Mouse (Mus musculus): Measurements from ENCODE around the gene Ahdc1. TPM values are rescaled to one million over a fixed set of nuclear protein-coding genes. Genes with fewer than 3 reads are reported as not detected.
A peak's percentile ranks its signal among the peaks of the same experiment; 100 is the strongest.

Gene Ahdc1
- total and polyA plus RNA-seq, 3 experiments = 1.6 to 19.9 (median 8.4) TPM

DNA sequence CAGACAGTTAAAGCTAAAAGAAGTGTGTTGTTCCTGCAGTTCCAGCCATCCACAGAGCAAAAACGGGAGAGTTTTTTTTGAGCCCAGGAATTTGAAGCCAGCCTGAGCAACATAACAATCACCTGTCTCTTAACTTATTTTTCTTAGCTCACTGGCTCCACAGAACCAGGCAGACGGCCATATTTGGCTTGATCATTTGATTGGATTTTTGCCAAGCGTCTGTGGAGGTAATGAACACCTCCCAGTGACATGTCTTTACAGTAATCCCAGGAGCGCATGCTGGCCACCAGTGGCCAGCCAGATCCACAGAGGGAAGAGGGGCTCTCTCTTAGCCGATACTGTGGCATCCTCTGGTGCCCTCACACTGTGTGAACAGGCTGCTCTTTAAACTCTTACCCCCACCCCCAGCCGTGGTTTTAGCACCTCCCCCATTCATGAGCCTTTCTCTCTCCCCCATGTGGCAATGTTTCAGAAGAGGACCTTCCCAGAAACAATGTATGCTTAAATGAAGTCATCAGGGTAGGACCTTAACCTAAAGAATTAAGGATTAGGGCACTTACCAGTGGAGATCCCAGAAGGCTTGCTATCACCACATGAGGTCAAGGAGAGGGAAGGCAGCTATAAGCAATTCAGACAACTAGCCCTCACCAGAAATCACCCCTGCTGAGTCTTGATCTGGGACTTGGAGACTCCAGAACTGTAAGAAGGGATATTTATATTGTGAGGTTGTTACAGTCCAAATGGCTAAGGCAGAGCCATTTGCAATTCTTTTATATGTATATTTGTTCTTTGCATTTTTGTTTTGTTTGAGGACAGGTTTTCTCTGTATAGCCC, 42.7 kb upstream of the Ahdc1 start:
- DNase-seq (ENCODE audit: extremely low read depth) = no peak
- dilution Hi-C loops (cut with MboI; ENCODE audit: extremely low pct_ligation_motif_present, extremely low pct_unique_long_range_greater_than_20kb, low sequenced_read_pairs) = no loop called here
- in situ Hi-C loops (cut with MboI; ENCODE audit: low pct_ligation_motif_present, low pct_unique_long_range_greater_than_20kb, low sequenced_read_pairs) = no loop called here
- H3K27me3 ChIP-seq (replicated peaks) = no peaks in the 10 kb centered on the region
- no peaks in the 10 kb centered on the region for H3K79me2 ChIP-seq (replicated peaks; ENCODE audit: control insufficient read depth, extremely low read depth, insufficient read depth, poor library complexity, severe bottlenecking)
- H3K27ac ChIP-seq (ENCODE audit: insufficient read depth, low read depth) = no peak overlapping the region
- no peaks in the 10 kb centered on the region for H3K9me3 ChIP-seq (replicated peaks; ENCODE audit: low read length)
- no peaks in the 10 kb centered on the region for H3K36me3 ChIP-seq (replicated peaks in 1 of 2; ENCODE audit: control insufficient read depth in 1 of 2, insufficient read depth in 1 of 2, low read length in 1 of 2)
- H3K4me3 ChIP-seq (replicated peaks in 1 of 3; ENCODE audit: low read depth in 2 of 3, low read length in 2 of 3, poor library complexity in 1 of 3) = no peak overlapping the region
- no peak overlapping the region for H3K4me2 ChIP-seq (ENCODE audit: insufficient read depth, low read depth, poor library complexity, severe bottlenecking)
- H3K9ac ChIP-seq (ENCODE audit: insufficient read depth, low read depth) = no peak overlapping the region
- TF ChIP-seq ZC3H11A (IDR thresholded peaks at IDR 0.05; ENCODE audit: low read depth, low read length) (no peak), POLR2A (IDR thresholded peaks at IDR 0.05; ENCODE audit: low read depth, low read length) (no peak), TCF12 (IDR thresholded peaks at IDR 0.05; ENCODE audit: low read depth, low read length) (no peak), JUND (conservative IDR thresholded peaks at IDR 0.05; ENCODE audit: low read depth, low read length) (no peak), HCFC1 (IDR thresholded peaks at IDR 0.05; ENCODE audit: low read depth, low read length) (no peak), CTCF (conservative IDR thresholded peaks at IDR 0.05 in 1 of 2, IDR thresholded peaks at IDR 0.05 in 1 of 2; ENCODE audit: low read depth in 2 of 2, low read length in 2 of 2) (no peak), MAFK (IDR thresholded peaks at IDR 0.05; ENCODE audit: insufficient replicate concordance, low read length) (no peak), ZNF384 (IDR thresholded peaks at IDR 0.05; ENCODE audit: low read depth, low read length) (no peak), RCOR1 (conservative IDR thresholded peaks at IDR 0.05; ENCODE audit: low read depth, low read length) (no peak), CHD2 (IDR thresholded peaks at IDR 0.05; ENCODE audit: low read length) (no peak), POLR2AphosphoS2 (IDR thresholded peaks at IDR 0.05; ENCODE audit: low read depth, low read length) (no peak), MYC (IDR thresholded peaks at IDR 0.05; ENCODE audit: low read depth, low read length) (no peak), SIN3A (IDR thresholded peaks at IDR 0.05; ENCODE audit: low read length) (no peak), EP300 (IDR thresholded peaks at IDR 0.05; ENCODE audit: low read length) (no peak), USF2 (conservative IDR thresholded peaks at IDR 0.05; ENCODE audit: low read depth, low read length) (no peak), PAX5 (IDR thresholded peaks at IDR 0.05; ENCODE audit: low read length) (no peak), UBTF (IDR thresholded peaks at IDR 0.05; ENCODE audit: low read depth, low read length) (no peak)
- peaks cover 11 to 32% of the 10 kb centered on the region in 2 experiments for H3K4me1 ChIP-seq (ENCODE audit: control insufficient read depth in 1 of 2, insufficient read depth in 2 of 2)

- Histone ChIP-seq H3K9ac (ENCODE audit: insufficient read depth, low read depth) (no peak overlapping the region), H3K4me2 (ENCODE audit: insufficient read depth, low read depth, poor library complexity, severe bottlenecking) (no peak overlapping the region), H3K4me1 (ENCODE audit: control insufficient read depth in 1 of 2, insufficient read depth in 2 of 2) (peaks cover 22 to 58% of the 10 kb centered on the region in 2 experiments), H3K27me3 (replicated peaks) (no peaks in the 10 kb centered on the region), H3K36me3 (replicated peaks in 1 of 2; ENCODE audit: control insufficient read depth in 1 of 2, insufficient read depth in 1 of 2, low read length in 1 of 2) (no peaks in the 10 kb centered on the region), H3K9me3 (replicated peaks; ENCODE audit: low read length) (no peaks in the 10 kb centered on the region), H3K79me2 (replicated peaks; ENCODE audit: control insufficient read depth, extremely low read depth, insufficient read depth, poor library complexity, severe bottlenecking) (no peaks in the 10 kb centered on the region), H3K4me3 (replicated peaks in 1 of 3; ENCODE audit: low read depth in 2 of 3, low read length in 2 of 3, poor library complexity in 1 of 3) (no peak overlapping the region), H3K27ac (ENCODE audit: insufficient read depth, low read depth) (no peak overlapping the region)
- no peak for DNase-seq (ENCODE audit: extremely low read depth)
- in situ Hi-C loops (cut with MboI; ENCODE audit: low pct_ligation_motif_present, low pct_unique_long_range_greater_than_20kb, low sequenced_read_pairs) = no loop called here
- TF ChIP-seq KAT2A (IDR thresholded peaks at IDR 0.05; ENCODE audit: insufficient replicate concordance, low read length) (no peak), IRF4 (IDR thresholded peaks at IDR 0.05; ENCODE audit: low read depth, low read length) (0 out of 2 replicates have a peak, but pooled peaks have one; percentile 5)
- dilution Hi-C loops (cut with MboI; ENCODE audit: extremely low pct_ligation_motif_present, extremely low pct_unique_long_range_greater_than_20kb, low sequenced_read_pairs) = no loop called here
These were observed 39.5 kb upstream of the Ahdc1 start for GRCm38 (mm10) chr4:132971601-132972000.
